Mouse (Mus musculus) kidney, postnatal 36 days (tissue): Measurements from ENCODE around the gene Dclk2.
A peak's percentile ranks its signal among the peaks of the same experiment; 100 is the strongest.

Experiments used
- DNase-seq, 2 experiments: peaks; one replicate each; pipeline ENCODE4 v3.0.0; 2021 to 2022; ENCODE audit warnings: mixed read lengths in 2 of 2

Gene Dclk2

GRCm38 (mm10) chr3:86842461-86842860 is 78.2 kb downstream of the Dclk2 start:
- DNase-seq = peak; percentile 62 to 65

DNA sequence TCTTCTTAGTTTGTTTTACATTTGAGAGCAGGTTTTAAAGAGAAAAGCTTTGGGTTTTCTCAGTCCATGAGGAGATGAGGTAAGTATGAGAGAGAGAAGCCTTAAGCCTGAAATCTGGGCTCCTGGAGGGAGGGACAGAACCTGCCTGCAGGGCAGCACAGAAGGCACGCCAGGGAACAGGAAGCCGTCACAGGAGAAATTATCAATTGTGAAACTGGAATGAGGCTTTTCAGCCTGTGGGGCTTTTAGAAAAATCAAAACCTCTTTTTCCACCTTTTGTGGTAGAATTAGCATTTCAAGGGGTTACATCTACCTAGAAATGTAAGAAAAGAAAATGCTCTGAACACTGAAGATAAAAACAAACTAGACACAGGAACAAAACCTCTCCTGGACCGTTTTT is 81.0 kb downstream of the Dclk2 start:
- no peak for DNase-seq

- no peak for DNase-seq
Observed at GRCm38 (mm10) chr3:86837386-86837785, 83.3 kb downstream of the Dclk2 start.

- no peak for DNase-seq
Observed at GRCm38 (mm10) chr3:86835180-86835579, 85.5 kb downstream of the Dclk2 start.

GRCm38 (mm10) chr3:86834341-86834740 is 86.3 kb downstream of the Dclk2 start:
- no peak for DNase-seq

DNA sequence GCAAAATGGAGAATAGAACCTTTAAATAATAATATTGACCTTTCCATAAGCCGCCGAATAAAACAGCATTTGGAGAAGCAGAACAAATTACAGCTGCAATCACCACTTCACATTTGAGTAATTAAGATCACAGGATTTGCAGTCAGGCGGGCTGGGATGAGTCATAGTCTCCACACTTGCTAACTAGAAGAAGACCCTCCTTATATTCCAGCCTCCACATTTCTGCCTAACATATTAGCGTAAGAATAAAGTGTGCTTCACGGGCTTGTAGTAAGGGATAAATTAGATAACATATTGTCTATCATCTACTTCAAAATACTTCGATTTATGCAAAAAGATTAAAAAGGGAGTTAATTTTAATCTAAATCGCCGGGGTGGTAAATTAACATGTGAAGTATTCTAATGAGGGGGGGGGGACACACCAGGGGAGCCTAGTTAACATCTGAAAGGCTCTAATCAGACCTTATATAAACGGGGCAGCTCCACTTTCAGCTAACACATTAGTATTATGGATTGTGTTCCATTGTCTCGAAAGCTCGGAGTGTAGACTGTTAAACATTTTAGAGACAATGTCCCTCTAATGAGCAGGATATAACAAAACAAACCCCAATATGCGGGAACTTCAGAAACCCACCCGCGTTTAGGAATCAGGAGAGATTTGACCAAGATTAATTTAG is 87.9 kb downstream of the Dclk2 start:
- no peak for DNase-seq

DNA sequence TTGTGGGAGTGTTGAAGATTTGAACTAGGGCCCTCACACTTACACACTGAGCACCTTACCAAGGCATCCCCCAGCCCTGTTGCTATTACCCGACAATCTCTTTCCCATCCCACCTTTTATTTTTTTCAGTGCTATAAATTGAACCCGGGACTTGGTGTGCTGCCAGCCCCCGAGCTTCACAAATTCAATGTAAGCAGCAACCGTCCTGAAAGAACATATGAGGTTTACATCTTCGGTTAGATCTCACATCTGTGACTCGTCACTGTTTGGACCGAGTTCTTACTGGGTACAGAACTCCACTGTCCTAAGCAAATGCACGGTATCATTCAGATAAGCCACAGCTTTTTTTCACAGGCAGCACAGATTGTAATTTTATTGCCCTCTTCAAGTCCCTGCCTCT is 88.5 kb downstream of the Dclk2 start:
- no peak for DNase-seq

DNA sequence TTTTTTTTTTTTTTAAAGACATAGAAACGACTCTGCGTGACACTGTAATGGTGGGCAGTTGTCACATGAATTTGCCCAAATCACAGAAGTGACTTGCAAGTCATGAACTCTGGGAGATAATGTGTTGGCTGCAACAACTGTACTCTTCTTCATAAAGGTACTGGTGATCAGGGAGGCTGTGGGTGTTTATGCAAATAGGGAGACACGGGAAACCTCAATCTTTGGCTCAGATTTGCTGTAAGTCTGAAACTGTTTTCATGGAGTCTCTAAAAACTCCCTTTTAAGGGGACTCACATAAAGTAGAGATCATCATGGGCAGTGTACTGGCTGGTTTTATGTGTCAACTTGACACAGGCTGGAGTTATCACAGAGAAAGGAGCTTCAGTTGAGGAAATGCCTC is 93.1 kb downstream of the Dclk2 start:
- no peak for DNase-seq

DNA sequence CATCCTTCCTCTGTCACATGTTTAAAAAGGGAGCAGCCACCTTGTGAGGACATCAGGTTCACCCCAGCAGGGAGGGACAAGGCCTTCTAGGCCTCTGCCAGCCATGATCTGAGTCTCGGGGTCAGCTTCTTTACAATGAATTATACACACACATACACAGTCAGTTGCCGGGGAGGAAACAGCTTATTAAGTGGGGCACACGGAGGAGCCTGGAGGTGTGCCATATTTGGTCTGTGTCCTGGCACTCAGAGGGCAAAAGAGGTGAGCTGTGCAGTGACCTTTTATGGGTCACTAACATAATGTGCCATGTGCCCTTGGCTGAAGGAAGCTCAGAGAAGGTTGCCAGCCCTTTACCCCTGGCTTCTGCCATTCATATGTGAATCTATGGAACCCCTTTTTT is 99.3 kb downstream of the Dclk2 start:
- DNase-seq = peak; percentile 66 to 69

DNA sequence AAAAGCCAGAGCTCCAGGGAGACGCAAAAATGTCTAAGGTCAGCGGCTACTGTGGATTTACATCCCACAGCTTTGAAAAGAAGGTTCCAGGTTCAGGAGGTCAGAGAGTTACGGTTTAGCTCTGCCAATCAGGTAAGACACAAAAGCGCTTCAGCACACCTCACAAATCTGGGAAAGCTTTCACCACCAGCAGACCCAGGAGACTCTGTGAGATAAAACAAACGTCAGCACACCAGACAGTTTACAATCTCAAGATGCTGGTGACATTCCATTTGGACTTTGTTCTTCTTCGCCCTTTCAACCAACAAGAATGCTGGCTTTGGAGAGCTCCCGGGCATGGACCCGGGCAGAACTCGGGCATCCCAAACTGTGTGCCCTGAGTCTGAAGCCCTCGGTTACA is 100.3 kb downstream of the Dclk2 start:
- DNase-seq = peak; percentile 35 to 56

DNA sequence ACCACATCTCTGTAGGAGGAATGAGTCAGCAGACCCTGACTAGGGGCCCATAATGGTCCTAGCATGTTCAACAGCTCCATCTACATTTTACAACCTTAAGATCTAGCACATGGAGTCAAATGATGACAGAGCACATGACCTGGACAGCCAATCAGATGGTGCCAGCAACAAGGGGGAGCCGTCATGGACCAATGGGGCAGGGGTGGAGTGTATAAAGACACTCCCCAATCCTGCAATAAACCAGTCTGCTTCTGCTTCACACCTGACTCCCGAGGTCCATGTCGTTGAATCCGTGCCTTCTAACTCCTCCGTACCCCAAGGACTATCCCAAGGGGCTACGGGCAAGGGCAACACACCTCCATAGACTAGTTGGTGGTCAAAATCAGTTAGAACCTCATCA is 101.3 kb downstream of the Dclk2 start:
- DNase-seq = no peak

GRCm38 (mm10) chr3:86818001-86818585 is 102.6 kb downstream of the Dclk2 start:
- DNase-seq = peak in 1 of 2 experiments; percentile 56

DNA sequence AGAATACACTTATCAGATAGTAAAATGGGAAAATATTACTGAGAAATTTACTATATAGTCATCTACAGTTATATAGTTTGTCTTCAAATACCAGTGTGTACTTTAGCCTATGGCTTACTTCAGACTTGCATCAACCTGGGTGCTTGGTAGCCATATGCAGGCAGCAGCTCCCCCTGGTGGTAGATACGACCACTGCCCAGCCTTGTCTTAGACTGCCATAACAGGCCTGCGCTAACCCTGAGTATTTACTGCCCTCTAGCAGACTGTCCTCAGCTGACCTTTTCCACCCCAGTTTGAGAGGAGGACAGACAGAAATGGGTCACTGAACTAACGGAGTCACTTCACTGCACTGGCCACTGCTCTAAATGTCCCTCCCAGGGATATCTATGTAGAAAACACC is 108.0 kb downstream of the Dclk2 start:
- DNase-seq = peak; percentile 89 to 91

DNA sequence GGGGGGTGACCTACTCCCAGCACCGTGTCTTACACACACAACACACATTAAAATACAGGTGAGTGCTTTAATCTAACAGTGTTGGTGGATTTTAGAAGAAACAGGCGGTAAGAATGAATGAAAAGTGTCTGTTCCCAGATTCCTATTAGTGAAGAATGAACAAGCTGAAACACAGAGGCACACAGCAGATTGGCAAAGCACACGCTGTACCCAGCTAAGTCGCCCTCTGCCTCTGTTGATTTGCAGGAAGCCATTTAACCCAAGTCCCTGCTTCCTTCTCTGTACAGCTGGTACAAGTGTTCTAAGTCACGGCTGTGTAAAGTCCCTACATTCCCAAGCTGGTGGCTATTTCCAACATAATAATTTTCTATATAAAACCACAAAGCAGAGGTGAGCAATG is 109.7 kb downstream of the Dclk2 start:
- DNase-seq = no peak

DNA sequence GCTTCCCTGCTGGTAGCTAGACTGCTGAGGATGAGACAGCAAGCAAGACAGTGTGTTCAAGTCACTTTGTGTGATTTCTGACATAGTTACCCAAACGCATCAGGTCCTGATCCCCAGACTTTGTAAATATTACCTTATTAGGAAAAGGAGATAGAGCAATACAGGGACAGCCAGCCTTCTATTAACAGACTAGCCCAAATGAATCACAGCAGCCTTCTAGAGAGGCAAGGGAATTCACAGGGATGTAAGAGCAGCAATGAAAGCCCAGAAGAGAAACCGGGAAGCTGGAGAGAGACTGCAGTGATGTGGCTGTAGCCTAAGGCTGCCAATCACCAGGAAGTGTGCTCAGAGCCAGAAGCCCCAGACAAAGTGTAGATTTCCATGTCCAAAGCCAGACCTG is 111.0 kb downstream of the Dclk2 start:
- DNase-seq = no peak

DNA sequence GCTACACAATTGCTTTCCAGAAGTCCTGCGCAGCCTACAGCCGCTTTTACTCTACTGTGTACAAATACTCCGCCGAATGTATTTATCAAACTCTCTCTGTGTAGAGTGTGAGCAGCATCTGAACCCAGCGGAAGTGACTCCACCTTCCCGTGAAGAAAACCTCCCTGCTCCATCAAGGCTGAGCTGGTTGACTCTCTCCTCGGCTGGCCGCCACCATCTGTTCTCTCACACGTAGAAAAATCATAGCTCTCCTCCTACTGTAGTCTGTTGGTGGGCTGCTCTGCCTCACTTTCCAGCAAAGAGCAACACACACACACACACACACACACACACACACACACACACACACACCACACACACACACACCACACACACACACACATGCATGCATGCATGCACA is 111.5 kb downstream of the Dclk2 start:
- DNase-seq = no peak

- peak in 1 of 2 experiments; percentile 49 for DNase-seq
Observed at GRCm38 (mm10) chr3:86807750-86808467, 112.7 kb downstream of the Dclk2 start.

GRCm38 (mm10) chr3:86806834-86807233 is 113.8 kb downstream of the Dclk2 start:
- no peak for DNase-seq

GRCm38 (mm10) chr3:86804265-86804664 is 116.4 kb downstream of the Dclk2 start:
- no peak for DNase-seq

DNA sequence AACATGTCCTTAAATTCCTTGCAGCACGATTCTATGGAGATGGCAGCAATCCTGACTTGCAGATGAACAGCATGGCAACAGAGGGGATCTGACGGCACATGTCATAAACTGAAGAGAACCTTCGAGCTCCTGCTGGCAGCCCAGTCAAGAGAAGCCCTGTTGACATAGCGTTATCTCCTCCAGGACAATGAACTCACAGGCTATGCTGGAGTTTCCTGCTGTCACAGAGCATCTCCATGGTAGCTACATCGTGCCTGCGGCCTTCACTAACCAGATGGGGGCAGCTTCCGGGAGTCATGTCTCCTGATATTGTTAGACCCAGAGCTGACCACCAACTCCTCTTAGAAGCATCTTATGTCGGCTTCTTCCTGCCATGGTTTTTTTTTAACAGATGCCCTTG is 117.8 kb downstream of the Dclk2 start:
- no peak for DNase-seq

- DNase-seq = no peak
Observed at GRCm38 (mm10) chr3:86800841-86801240, 119.8 kb downstream of the Dclk2 start.

DNA sequence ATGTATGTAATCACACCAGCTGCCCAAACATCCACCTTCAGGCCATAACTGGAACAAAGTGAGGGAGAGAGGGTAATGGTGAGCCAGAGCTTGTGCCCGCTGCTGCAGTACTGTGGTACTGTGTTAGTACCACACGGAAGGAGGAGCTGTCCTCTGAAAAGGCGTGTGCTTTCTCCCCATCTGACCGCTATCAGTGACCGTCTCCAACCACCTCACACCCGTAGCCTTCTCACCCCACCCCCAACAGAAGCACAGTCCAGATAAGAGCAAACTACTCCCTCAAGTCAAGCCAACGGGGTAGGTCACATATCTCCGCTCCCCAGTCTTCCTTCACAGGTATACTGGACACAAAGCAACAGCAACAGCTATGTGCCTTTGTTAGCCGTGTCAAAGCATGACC is 121.6 kb downstream of the Dclk2 start:
- DNase-seq = no peak

- no peak for DNase-seq
Observed at GRCm38 (mm10) chr3:86797871-86798460, 122.7 kb downstream of the Dclk2 start.

DNA sequence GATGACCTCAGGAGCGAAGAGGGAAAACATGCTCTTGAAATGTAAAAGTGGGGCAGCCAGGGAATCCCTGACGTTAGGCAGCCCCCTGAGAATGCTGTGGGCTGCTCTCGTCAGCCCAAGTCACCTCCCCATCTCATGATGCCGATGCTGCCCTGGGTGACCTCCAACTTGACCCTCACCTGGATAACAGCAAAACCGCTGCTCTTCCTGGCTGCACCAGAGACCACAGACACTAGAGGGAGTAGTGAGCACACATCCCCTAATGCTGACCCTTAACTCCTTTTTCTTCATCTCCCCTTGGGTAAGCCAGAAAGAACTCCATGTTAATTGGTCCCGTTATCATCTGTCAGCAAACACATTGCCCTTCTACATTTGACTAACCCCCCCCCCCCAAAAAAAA is 123.9 kb downstream of the Dclk2 start:
- peak in 1 of 2 experiments; percentile 53 for DNase-seq
